Mouse (Mus musculus) bone marrow, adult 2 months (tissue): ENCODE data around the gene Mfap4. TPM values are rescaled to one million over a fixed set of nuclear protein-coding genes. Genes with fewer than 3 reads are reported as not detected.
A peak's percentile ranks its signal among the peaks of the same experiment; 100 is the strongest.

Source experiments
- H3K27ac ChIP-seq: fragments of 200-500 bp; 2 replicates; pipeline ENCODE4 v1.5.1; 2012; ENCODE audit warnings: low read depth, mild to moderate bottlenecking, control low read depth, inconsistent platforms, low read length; ENCODE audit not compliant: control insufficient read depth, poor library complexity, insufficient read depth
- H3K4me1 ChIP-seq: fragments of 200-500 bp; 2 replicates; pipeline ENCODE4 v1.6.1; 2011; ENCODE audit warnings: low read length; ENCODE audit not compliant: control insufficient read depth, insufficient read depth
- H3K4me3 ChIP-seq: fragments of 200-500 bp; replicated peaks from 2 replicates; pipeline ENCODE3; 2011; ENCODE audit warnings: mild to moderate bottlenecking, low read depth, low read length, control low read depth; ENCODE audit not compliant: control insufficient read depth
- CTCF ChIP-seq: fragments of 200-500 bp; IDR thresholded peaks from 2 replicates; pipeline ENCODE4 v1.5.1; 2011; ENCODE audit warnings: low read length, control low read depth; ENCODE audit not compliant: control insufficient read depth, insufficient read depth
- POLR2A ChIP-seq: fragments of 200-500 bp; IDR thresholded peaks from 2 replicates; pipeline ENCODE4 v1.6.1; 2011; ENCODE audit warnings: low read depth, mild to moderate bottlenecking, control low read depth, low read length, borderline replicate concordance; ENCODE audit not compliant: control insufficient read depth
- WGBS: fragments of 180-500 bp; shearing (Covaris S2); methylation state at CpG from one replicate; pipeline ENCODE4 v1.1.7; 2018; 5-methylcytosine and 5-hydroxymethylcytosine counted together
- polyA plus RNA-seq: library from polyadenylated mRNA; stranded (reverse); fragments of >200 nt; gene quantifications from 2 replicates; pipeline ENCODE4 v1.2.4, GENCODE M21; 2011; ENCODE audit warnings: low replicate concordance; ENCODE audit not compliant: missing spikeins, insufficient read depth, insufficient read length

Mfap4 gene
- polyA plus RNA-seq, 1 experiment = 9.4 TPM

DNA sequence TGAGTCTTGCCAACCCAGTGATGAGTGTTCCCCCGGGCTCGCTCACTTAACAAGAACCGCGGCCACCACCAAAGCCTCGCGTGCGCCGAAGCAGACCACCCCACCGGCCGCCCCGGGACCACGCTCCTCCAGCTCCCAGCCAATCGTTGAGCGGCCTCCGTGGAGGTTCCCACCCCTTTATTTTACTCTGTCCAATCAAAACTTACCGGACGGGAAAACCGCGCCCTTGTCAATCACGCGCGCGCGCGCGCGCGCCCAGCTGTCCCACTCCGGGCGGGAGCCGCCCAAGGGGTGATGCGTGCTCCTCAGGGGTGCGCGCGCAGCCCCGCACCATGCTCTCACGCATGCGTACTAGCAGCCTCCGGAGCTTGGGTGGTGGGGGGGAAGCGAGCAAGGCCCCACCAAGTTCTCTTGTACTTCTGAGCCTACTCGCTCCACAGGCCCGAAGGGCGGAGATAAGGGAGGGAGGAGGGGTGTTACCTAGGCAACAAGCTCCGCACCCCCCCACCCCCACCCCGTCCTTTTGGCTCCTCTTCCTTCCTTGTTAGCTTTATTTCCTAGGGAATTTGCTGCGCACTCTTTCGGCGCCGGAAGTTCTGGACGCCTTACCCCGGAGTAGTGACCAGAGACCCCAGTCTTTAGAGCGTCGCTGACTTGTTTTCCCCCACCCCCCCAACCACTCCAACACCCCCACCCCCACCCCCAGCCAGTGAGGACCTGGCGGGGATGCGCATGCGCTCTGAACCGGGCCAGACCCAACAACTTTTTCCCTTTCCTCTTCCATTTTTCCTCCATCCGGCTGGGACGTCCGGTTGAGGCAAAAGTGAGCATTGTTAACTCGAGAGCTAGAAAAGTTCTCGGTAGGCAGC, 9.1 kb downstream of the Mfap4 start, which contains the start of gene Mapk7:
Mapk7 (minus strand) TSS at position 278 of the 869 bp plus-strand sequence.
- TF ChIP-seq CTCF (no peak), POLR2A (no peak; the same call in 1 of the 2 replicates)
- Histone ChIP-seq H3K27ac (peak within 1 kb of the TSS; percentile 41), H3K4me3 (peak within 1 kb of the TSS; percentile 77), H3K4me1 (no peaks in the 10 kb centered on the region; the same call in 1 of the 2 replicates)
- WGBS = under 1% methylated on average over 62 of the region's 62 CpGs

- Histone ChIP-seq H3K4me3 (no peak overlapping the region), H3K4me1 (no peaks in the 10 kb centered on the region; the same call in 1 of the 2 replicates), H3K27ac (no peak overlapping the region)
- TF ChIP-seq POLR2A = no peak
- TF ChIP-seq CTCF = no peak
- WGBS = 79% methylated on average over 2 of the region's 2 CpGs
These were observed 10.3 kb downstream of the Mfap4 start for GRCm38 (mm10) chr11:61495528-61495927.

DNA sequence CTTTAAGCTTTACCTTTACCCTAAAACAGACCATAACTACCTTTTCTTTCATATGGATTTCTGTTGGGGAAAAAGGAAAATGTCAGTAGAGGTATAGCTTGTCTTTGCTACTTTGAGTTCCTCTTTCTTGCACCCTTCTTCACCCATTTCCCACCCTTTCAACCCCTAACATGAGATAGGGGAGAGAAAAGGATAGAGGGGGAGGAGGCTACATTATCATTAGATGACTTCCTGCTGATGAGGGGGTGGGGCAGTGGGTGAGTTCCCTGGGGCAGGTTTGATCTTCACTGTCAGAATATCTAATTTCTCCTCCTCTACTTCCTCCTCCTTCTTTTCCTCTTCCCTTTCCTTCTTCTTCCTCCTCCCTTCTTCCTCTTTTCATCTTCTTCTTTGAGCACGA, 12.3 kb downstream of the Mfap4 start:
- WGBS = 16% methylated on average over 1 of the region's 1 CpGs
- Histone ChIP-seq H3K4me1 (no peaks in the 10 kb centered on the region; the same call in 1 of the 2 replicates), H3K4me3 (no peak overlapping the region), H3K27ac (no peak overlapping the region)
- no peak for TF ChIP-seq CTCF
- TF ChIP-seq POLR2A = no peak

GRCm38 (mm10) chr11:61498736-61499504, 13.7 kb downstream of the Mfap4 start:
- WGBS = 30% methylated on average over 6 of the region's 6 CpGs
- Histone ChIP-seq H3K4me3 (no peak overlapping the region), H3K27ac (peak overlapping the region; percentile 24; the same call in 1 of the 2 replicates), H3K4me1 (no peaks in the 10 kb centered on the region; the same call in 1 of the 2 replicates)
- TF ChIP-seq CTCF = no peak
- no peak for TF ChIP-seq POLR2A

GRCm38 (mm10) chr11:61503933-61504332, 18.7 kb downstream of the Mfap4 start:
- TF ChIP-seq CTCF (no peak), POLR2A (no peak)
- Histone ChIP-seq H3K27ac (no peak overlapping the region), H3K4me3 (no peak overlapping the region), H3K4me1 (no peaks in the 10 kb centered on the region)
- WGBS = 46% methylated on average over 8 of the region's 8 CpGs

GRCm38 (mm10) chr11:61504713-61505257, 19.6 kb downstream of the Mfap4 start, which contains the start of gene B9d1:
Gene B9d1, plus strand, starts transcription at chr11:61505144.
- peak; percentile 38; the same call in 1 of the 2 replicates for TF ChIP-seq POLR2A
- peak; percentile 99 for TF ChIP-seq CTCF
- H3K4me1 ChIP-seq = no peaks in the 10 kb centered on the region
- peak within 1 kb of the TSS; percentile 89 for H3K4me3 ChIP-seq
- under 1% methylated on average over 39 of the region's 39 CpGs for WGBS
- peak within 1 kb of the TSS; percentile 66; the same call in 1 of the 2 replicates for H3K27ac ChIP-seq

GRCm38 (mm10) chr11:61514953-61515352, 29.7 kb downstream of the Mfap4 start:
- H3K4me3 ChIP-seq = no peak overlapping the region
- H3K27ac ChIP-seq = no peak overlapping the region
- no peaks in the 10 kb centered on the region for H3K4me1 ChIP-seq
- WGBS = 53% methylated on average over 3 of the region's 3 CpGs
- no peak for TF ChIP-seq POLR2A
- no peak for TF ChIP-seq CTCF

GRCm38 (mm10) chr11:61517971-61518370, 32.7 kb downstream of the Mfap4 start:
- Histone ChIP-seq H3K4me1 (no peaks in the 10 kb centered on the region), H3K4me3 (no peak overlapping the region), H3K27ac (no peak overlapping the region)
- TF ChIP-seq CTCF (no peak), POLR2A (no peak)
- 22% methylated on average over 1 of the region's 1 CpGs for WGBS
